30 mouse cellular contexts compared by ENCODE assay signal in genomic region chr1:184862636-184863035, GRCm38 (mm10). TPM values are rescaled to one million over a fixed set of nuclear protein-coding genes. Genes with fewer than 3 reads are reported as not detected.
A peak's percentile ranks its signal among the peaks of the same experiment; 100 is the strongest.
DNase-seq lines count a peak whose midpoint lies in the region; ATAC-seq and TF ChIP-seq lines count a peak whose summit lies in the region.
"Had no signal": no experiment of that assay in that cellular context is flagged by ENCODE, and none has a peak within 500 bp of the region (broad histone marks: within the 10 kb centered on the region; RNA-seq: fewer than 3 reads in every experiment).

No protein-coding gene starts in this region.

- H3K27me3 ChIP-seq in kidney, adult 2 months (replicated peaks; ENCODE audit: control insufficient read depth, insufficient read depth, low read length) = no peaks in the 10 kb centered on the region
- H3K27me3 ChIP-seq in midbrain, embryonic 11.5 days (ENCODE audit: control insufficient read depth, insufficient read depth, low read length) = no peaks in the 10 kb centered on the region
- H3K27me3 ChIP-seq in midbrain, embryonic 14.5 days (ENCODE audit: control insufficient read depth, insufficient read depth, low read length) = no peaks in the 10 kb centered on the region
- no peaks in the 10 kb centered on the region; the same call in 1 of the 2 replicates for H3K27me3 ChIP-seq in embryonic facial prominence, embryonic 10.5 days (replicated peaks; ENCODE audit: low read depth, poor library complexity, severe bottlenecking)
- H3K27me3 ChIP-seq: CH12.LX; embryonic facial prominence, embryonic 13.5 days; embryonic facial prominence, embryonic 15.5 days; Patski had no signal

- peak overlapping the region; percentile 83 for H3K27ac ChIP-seq in gastrocnemius, adult 2 months
- peak overlapping the region; percentile 53; the same call in 1 of the 2 replicates for H3K27ac ChIP-seq in kidney, adult 2 months (ENCODE audit: insufficient read depth, low read depth, low read length)
- no peak overlapping the region for H3K27ac ChIP-seq in midbrain, embryonic 11.5 days (ENCODE audit: low read depth, low read length)
- H3K27ac ChIP-seq in midbrain, embryonic 14.5 days (replicated peaks; ENCODE audit: low read depth, low read length) = no peak overlapping the region
- H3K27ac ChIP-seq in embryonic facial prominence, embryonic 10.5 days (replicated peaks) = 0 out of 2 replicates have a peak overlapping the region, but pooled peaks have one; percentile 12
- H3K27ac ChIP-seq: embryonic facial prominence, embryonic 13.5 days; embryonic facial prominence, embryonic 15.5 days; forebrain, embryonic 12.5 days had no signal

- no peak for DNase-seq in gastrocnemius, adult 2 months
- DNase-seq in gastrocnemius, adult 8-10 months (ENCODE audit: low spot score in 2 of 2) = no peak
- DNase-seq in kidney, adult 2 months = no peak
- DNase-seq in kidney, adult 11 months = no peak
- peak; percentile 64 for DNase-seq in midbrain, embryonic 11.5 days (ENCODE audit: low spot score, missing footprints)
- DNase-seq in midbrain, embryonic 14.5 days = no peak
- DNase-seq in embryonic facial prominence, embryonic 10.5 days (ENCODE audit: low spot score) = no peak
- no peak for DNase-seq in embryo, embryonic 11 days
- DNase-seq: adrenal gland, adult 8-10 months; adrenal gland, postnatal 14 days; adrenal gland, postnatal 36 days; B cell, adult 2 months; cerebellum, adult 11 months; cerebellum, adult 2 months; cerebellum, adult 9-10 months; cerebellum, postnatal 10 days; cerebellum, postnatal 25 days had no signal

- H3K4me2 ChIP-seq in midbrain, embryonic 11.5 days = no peak overlapping the region
- no peak overlapping the region for H3K4me2 ChIP-seq in midbrain, embryonic 14.5 days (ENCODE audit: low read length)
- H3K4me2 ChIP-seq: embryonic facial prominence, embryonic 13.5 days; embryonic facial prominence, embryonic 15.5 days; forebrain, embryonic 12.5 days had no signal

- TF ChIP-seq POLR2A in kidney, adult 2 months (IDR thresholded peaks at IDR 0.05; ENCODE audit: low read depth, low read length) = no peak

- intact Hi-C loops in gastrocnemius, adult 2 months (cut with DNase I) = no loop called here

- peaks cover 50% of the 10 kb centered on the region for H3K4me1 ChIP-seq in kidney, adult 2 months (ENCODE audit: control insufficient read depth, insufficient read depth, low read length)
- H3K4me1 ChIP-seq in midbrain, embryonic 11.5 days (ENCODE audit: control insufficient read depth, insufficient read depth, low read length) = peaks cover 5% of the 10 kb centered on the region; the same call in 1 of the 2 replicates
- H3K4me1 ChIP-seq in midbrain, embryonic 14.5 days (ENCODE audit: control insufficient read depth, insufficient read depth, low read length) = no peaks in the 10 kb centered on the region
- peaks cover 28% of the 10 kb centered on the region for H3K4me1 ChIP-seq in embryonic facial prominence, embryonic 10.5 days

- no peak for ATAC-seq in midbrain, embryonic 11.5 days (ENCODE audit: low FRiP score)
- no peak for ATAC-seq in midbrain, embryonic 14.5 days (ENCODE audit: low FRiP score, low TSS enrichment)
- ATAC-seq: activated CD4-positive, CD25-positive, alpha-beta regulatory T cell, adult 4 months; CD4-positive, CD25-positive, alpha-beta regulatory T cell, adult 4 months; forebrain, embryonic 14.5 days; forebrain, embryonic 16.5 days; Patski had no signal

- no peak overlapping the region for H3K4me3 ChIP-seq in gastrocnemius, adult 2 months
- no peak overlapping the region for H3K4me3 ChIP-seq in kidney, adult 2 months (ENCODE audit: insufficient read depth, low read depth, low read length)
- no peak overlapping the region for H3K4me3 ChIP-seq in midbrain, embryonic 11.5 days (ENCODE audit: low read depth, low read length)
- no peak overlapping the region for H3K4me3 ChIP-seq in midbrain, embryonic 14.5 days (replicated peaks; ENCODE audit: low read depth, low read length)
- H3K4me3 ChIP-seq in embryonic facial prominence, embryonic 10.5 days = no peak overlapping the region
- H3K4me3 ChIP-seq: embryonic facial prominence, embryonic 13.5 days; embryonic facial prominence, embryonic 15.5 days; erythroblast, embryonic 14.5 days; forebrain, embryonic 10.5 days; forebrain, embryonic 12.5 days had no signal

- no peak overlapping the region for H3K9ac ChIP-seq in midbrain, embryonic 11.5 days (ENCODE audit: low read length)
- no peak overlapping the region for H3K9ac ChIP-seq in midbrain, embryonic 14.5 days (replicated peaks; ENCODE audit: low read length)
- H3K9ac ChIP-seq: embryonic facial prominence, embryonic 13.5 days; embryonic facial prominence, embryonic 15.5 days; forebrain, embryonic 12.5 days had no signal

- no peaks in the 10 kb centered on the region for H3K36me3 ChIP-seq in kidney, adult 2 months (ENCODE audit: control insufficient read depth, insufficient read depth, low read length)
- no peaks in the 10 kb centered on the region for H3K36me3 ChIP-seq in midbrain, embryonic 11.5 days (ENCODE audit: control insufficient read depth, insufficient read depth, low read length)
- H3K36me3 ChIP-seq in midbrain, embryonic 14.5 days (ENCODE audit: control insufficient read depth, insufficient read depth, low read length) = no peaks in the 10 kb centered on the region
- no peaks in the 10 kb centered on the region for H3K36me3 ChIP-seq in embryonic facial prominence, embryonic 10.5 days (replicated peaks)
- H3K36me3 ChIP-seq: embryonic facial prominence, embryonic 13.5 days; embryonic facial prominence, embryonic 15.5 days; forebrain, embryonic 10.5 days; forebrain, embryonic 12.5 days; G1E had no signal

- H3K9me3 ChIP-seq in midbrain, embryonic 11.5 days (ENCODE audit: control insufficient read depth, low read length) = no peaks in the 10 kb centered on the region
- no peaks in the 10 kb centered on the region for H3K9me3 ChIP-seq in midbrain, embryonic 14.5 days (ENCODE audit: control insufficient read depth, low read length)
- H3K9me3 ChIP-seq in embryonic facial prominence, embryonic 10.5 days = no peaks in the 10 kb centered on the region
- H3K9me3 ChIP-seq: embryonic facial prominence, embryonic 13.5 days; embryonic facial prominence, embryonic 15.5 days; forebrain, embryonic 10.5 days; forebrain, embryonic 12.5 days; G1E had no signal

- 84% methylated on average over 6 of the region's 6 CpGs for WGBS in kidney, adult 2 months
- 90% methylated on average over 6 of the region's 6 CpGs for WGBS in midbrain, embryonic 11.5 days
- 91% methylated on average over 6 of the region's 6 CpGs for WGBS in midbrain, embryonic 14.5 days
- 90% methylated on average over 6 of the region's 6 CpGs for WGBS in embryonic facial prominence, embryonic 10.5 days

- TF ChIP-seq CTCF in gastrocnemius, adult 2 months (IDR thresholded peaks at IDR 0.05) = no peak
- no peak for TF ChIP-seq CTCF in kidney, adult 2 months (conservative IDR thresholded peaks at IDR 0.05; ENCODE audit: insufficient read depth, insufficient read length, low read depth, low read length)

RNA-seq across cellular contexts. Expression of gene Marc2, which starts 16.4 kb away (rescaled TPM):
- 100 to 1,000 TPM; 126 to 170 TPM for total RNA-seq in gastrocnemius, adult 2 months (2021)
- total RNA-seq in gastrocnemius, adult 8-10 months (2022) = 100 to 1,000 TPM; 128 to 149 (median 132) TPM
- polyA plus RNA-seq in kidney, adult 2 months (2012; rRNA removed) = 257 and 403 TPM in 2 replicates
- polyA plus RNA-seq in midbrain, embryonic 11.5 days (2014; fragmentation: Nextera tagmentation; extraction: Ambion mirVana) = 107 and 110 TPM in 2 replicates
- 111 and 112 TPM in 2 replicates for polyA plus RNA-seq in midbrain, embryonic 14.5 days (2014; fragmentation: Nextera tagmentation; extraction: Ambion mirVana)
- 78.9 and 82.0 TPM in 2 replicates for polyA plus RNA-seq in embryonic facial prominence, embryonic 10.5 days (2016; fragmentation: Nextera tagmentation; extraction: Ambion mirVana)

RNA-seq across cellular contexts. Expression of gene C130074G19Rik, which starts 20.4 kb away (rescaled TPM):
- total RNA-seq in gastrocnemius, adult 2 months (2021) = 10 to 100 TPM in 1 of 2 experiments, 1 to 10 TPM in 1; 7.1 to 10.1 TPM
- total RNA-seq in gastrocnemius, adult 8-10 months (2022) = 10 to 100 TPM in 2 of 4 experiments, 1 to 10 TPM in 2; 7.1 to 15.3 (median 10.8) TPM
- 83.3 and 113 TPM in 2 replicates for polyA plus RNA-seq in kidney, adult 2 months (2012; rRNA removed)
- 0.50 and 0.52 TPM in 2 replicates for polyA plus RNA-seq in midbrain, embryonic 11.5 days (2014; fragmentation: Nextera tagmentation; extraction: Ambion mirVana)
- polyA plus RNA-seq in midbrain, embryonic 14.5 days (2014; fragmentation: Nextera tagmentation; extraction: Ambion mirVana) = 0.40 and 1.1 TPM in 2 replicates
- polyA plus RNA-seq in embryonic facial prominence, embryonic 10.5 days (2016; fragmentation: Nextera tagmentation; extraction: Ambion mirVana) = 0.49 and 0.64 TPM in 2 replicates
- total RNA-seq: CH12.LX, G1E had no signal
- polyA plus RNA-seq: activated CD4-positive, CD25-positive, alpha-beta regulatory T cell, adult 4 months; CD4-positive, CD25-positive, alpha-beta regulatory T cell, adult 4 months; G1E had no signal

RNA-seq across cellular contexts. Expression of gene Marc1, which starts 51.5 kb away (rescaled TPM):
- not detected for total RNA-seq in gastrocnemius, adult 2 months (2021)
- under 1 TPM in 2 of 4 experiments, not detected in 2; 0.27 to 0.62 TPM for total RNA-seq in gastrocnemius, adult 8-10 months (2022)
- 1.0 and 2.1 TPM in 2 replicates for polyA plus RNA-seq in kidney, adult 2 months (2012; rRNA removed)
- polyA plus RNA-seq in midbrain, embryonic 11.5 days (2014; fragmentation: Nextera tagmentation; extraction: Ambion mirVana) = not detected in 2 replicates
- 0.13 and 0.28 TPM in 2 replicates for polyA plus RNA-seq in midbrain, embryonic 14.5 days (2014; fragmentation: Nextera tagmentation; extraction: Ambion mirVana)
- polyA plus RNA-seq in embryonic facial prominence, embryonic 10.5 days (2016; fragmentation: Nextera tagmentation; extraction: Ambion mirVana) = 0.07 TPM in 1 of 2 replicates, not detected in the other
- total RNA-seq: CH12.LX, G1E had no signal
- polyA plus RNA-seq: activated CD4-positive, CD25-positive, alpha-beta regulatory T cell, adult 4 months; cerebellum, adult 2 months; embryonic facial prominence, embryonic 11.5 days; embryonic facial prominence, embryonic 13.5 days; erythroblast, embryonic 14.5 days; forebrain, embryonic 10.5 days; forebrain, embryonic 14.5 days; forebrain, embryonic 16.5 days; G1E; Patski had no signal

Comparison
In these comparisons a context has a peak if more than half of its experiments do, and no peak if none do; other contexts are left out.
1. H3K27ac ChIP-seq: peak in gastrocnemius, adult 2 months (single experiment), kidney, adult 2 months (single experiment) and embryonic facial prominence, embryonic 10.5 days (single experiment); none in midbrain, embryonic 11.5 days (single experiment) and midbrain, embryonic 14.5 days (single experiment).
2. RNA of gene C130074G19Rik, which starts 20.4 kb away (polyA plus RNA-seq): 83.3 to 113 TPM in kidney, adult 2 months; 0.40 to 1.1 TPM in midbrain, embryonic 14.5 days, 0.49 to 0.64 TPM in embryonic facial prominence, embryonic 10.5 days and 0.50 to 0.52 TPM in midbrain, embryonic 11.5 days; every median in the first group is over 10 times any median in the second.